14 mouse cellular contexts compared by ENCODE assay signal in genomic region chr13:48660221-48660734, GRCm38 (mm10). TPM values are rescaled to one million over a fixed set of nuclear protein-coding genes. Genes with fewer than 3 reads are reported as not detected.
A peak's percentile ranks its signal among the peaks of the same experiment; 100 is the strongest.
DNase-seq lines count a peak whose midpoint lies in the region; ATAC-seq and TF ChIP-seq lines count a peak whose summit lies in the region.
"Had no signal": no experiment of that assay in that cellular context is flagged by ENCODE, and none has a peak within 500 bp of the region (broad histone marks: within the 10 kb centered on the region; RNA-seq: fewer than 3 reads in every experiment).

No protein-coding gene starts in this region.

- no peak overlapping the region for H3K27ac ChIP-seq in heart, embryonic 14.5 days (replicated peaks in 1 of 2; ENCODE audit: control insufficient read depth in 1 of 2, insufficient read depth in 1 of 2, low read depth in 2 of 2, low read length in 2 of 2)
- no peak overlapping the region for H3K27ac ChIP-seq in midbrain, embryonic 10.5 days (replicated peaks)
- H3K27ac ChIP-seq in midbrain, embryonic 13.5 days = no peak overlapping the region
- peak overlapping the region; percentile 50; the same call in 1 of the 2 replicates for H3K27ac ChIP-seq in embryonic facial prominence, embryonic 14.5 days (replicated peaks; ENCODE audit: low read depth, low read length)
- no peak overlapping the region for H3K27ac ChIP-seq in limb, embryonic 14.5 days (replicated peaks; ENCODE audit: low read depth, low read length)
- H3K27ac ChIP-seq: left cerebral cortex, adult 2 months; neural tube, embryonic 12.5 days had no signal

- no peaks in the 10 kb centered on the region for H3K9me3 ChIP-seq in heart, embryonic 14.5 days (ENCODE audit: control insufficient read depth, low read length)
- H3K9me3 ChIP-seq in midbrain, embryonic 10.5 days (replicated peaks) = no peaks in the 10 kb centered on the region
- no peaks in the 10 kb centered on the region for H3K9me3 ChIP-seq in midbrain, embryonic 13.5 days
- no peaks in the 10 kb centered on the region for H3K9me3 ChIP-seq in embryonic facial prominence, embryonic 14.5 days (ENCODE audit: control insufficient read depth, low read length)
- no peaks in the 10 kb centered on the region for H3K9me3 ChIP-seq in limb, embryonic 14.5 days (ENCODE audit: control insufficient read depth, low read length)
- H3K9me3 ChIP-seq: neural tube, embryonic 12.5 days had no signal

- 5% methylated on average over 11 of the region's 11 CpGs for WGBS in heart, embryonic 14.5 days
- 3% methylated on average over 11 of the region's 11 CpGs for WGBS in midbrain, embryonic 10.5 days
- WGBS in midbrain, embryonic 13.5 days = 2% methylated on average over 11 of the region's 11 CpGs
- WGBS in embryonic facial prominence, embryonic 14.5 days = under 1% methylated on average over 11 of the region's 11 CpGs
- WGBS in limb, embryonic 14.5 days = 1% methylated on average over 11 of the region's 11 CpGs

- no peak overlapping the region for H3K9ac ChIP-seq in heart, embryonic 14.5 days (ENCODE audit: low read length)
- H3K9ac ChIP-seq in midbrain, embryonic 13.5 days (replicated peaks) = no peak overlapping the region
- no peak overlapping the region for H3K9ac ChIP-seq in embryonic facial prominence, embryonic 14.5 days (ENCODE audit: low read depth, low read length)
- no peak overlapping the region for H3K9ac ChIP-seq in limb, embryonic 14.5 days (ENCODE audit: low read depth, low read length, severe bottlenecking)
- H3K9ac ChIP-seq: neural tube, embryonic 12.5 days had no signal

- intact Hi-C loops in heart, postnatal 25 days (cut with DNase I) = no loop called here

- H3K4me2 ChIP-seq in heart, embryonic 14.5 days (ENCODE audit: low read length) = peak overlapping the region; percentile 55
- H3K4me2 ChIP-seq in midbrain, embryonic 13.5 days (replicated peaks) = no peak overlapping the region
- peak overlapping the region; percentile 73 for H3K4me2 ChIP-seq in embryonic facial prominence, embryonic 14.5 days (ENCODE audit: low read depth, low read length)
- H3K4me2 ChIP-seq in limb, embryonic 14.5 days (replicated peaks; ENCODE audit: low read depth, low read length, severe bottlenecking) = peak overlapping the region; percentile 35; the same call in 1 of the 2 replicates

- no peak for DNase-seq in heart, postnatal 25 days (ENCODE audit: low spot score)
- DNase-seq in midbrain, embryonic 10.5 days (ENCODE audit: low spot score) = peak; percentile 32
- no peak for DNase-seq in embryonic facial prominence, embryonic 14.5 days (ENCODE audit: low spot score)
- no peak for DNase-seq in limb, embryonic 14.5 days (ENCODE audit: low spot score)
- no peak for DNase-seq in ovary, postnatal 10 days (ENCODE audit: low spot score)
- DNase-seq in adrenal gland, postnatal 14 days = no peak
- DNase-seq: gastrocnemius, postnatal 36 days; kidney, adult 11 months; thymus, postnatal 4 days had no signal

- peaks cover 91% of the 10 kb centered on the region for H3K27me3 ChIP-seq in heart, embryonic 14.5 days (ENCODE audit: control insufficient read depth, insufficient read depth, low read length)
- H3K27me3 ChIP-seq in midbrain, embryonic 10.5 days (ENCODE audit: low read depth, poor library complexity, severe bottlenecking) = peaks cover 100% of the 10 kb centered on the region
- H3K27me3 ChIP-seq in midbrain, embryonic 13.5 days = peaks cover 98% of the 10 kb centered on the region
- H3K27me3 ChIP-seq in embryonic facial prominence, embryonic 14.5 days (replicated peaks; ENCODE audit: control insufficient read depth, insufficient read depth, low read length) = peaks cover 94% of the 10 kb centered on the region
- peaks cover 93% of the 10 kb centered on the region for H3K27me3 ChIP-seq in limb, embryonic 14.5 days (ENCODE audit: control insufficient read depth, insufficient read depth, low read length)

- H3K4me1 ChIP-seq in heart, embryonic 14.5 days (ENCODE audit: control insufficient read depth in 2 of 2, insufficient read depth in 2 of 2, low read length in 2 of 2) = peaks cover 3 to 32% of the 10 kb centered on the region in 2 experiments
- H3K4me1 ChIP-seq in midbrain, embryonic 10.5 days = peaks cover 38% of the 10 kb centered on the region
- peaks cover 28% of the 10 kb centered on the region for H3K4me1 ChIP-seq in midbrain, embryonic 13.5 days (replicated peaks)
- peaks cover 17% of the 10 kb centered on the region for H3K4me1 ChIP-seq in embryonic facial prominence, embryonic 14.5 days (ENCODE audit: control insufficient read depth, insufficient read depth, low read length)
- H3K4me1 ChIP-seq in limb, embryonic 14.5 days (ENCODE audit: control insufficient read depth, insufficient read depth, low read length) = peaks cover 25% of the 10 kb centered on the region

- TF ChIP-seq POLR2A in limb, embryonic 14.5 days (IDR thresholded peaks at IDR 0.05; ENCODE audit: borderline replicate concordance, extremely low read depth, insufficient read depth, insufficient read length) = no peak

- no peak for ATAC-seq in heart, embryonic 14.5 days (ENCODE audit: insufficient number of reproducible peaks, insufficient read depth, low FRiP score, low read depth)
- no peak for ATAC-seq in midbrain, embryonic 13.5 days
- no peak for ATAC-seq in embryonic facial prominence, embryonic 14.5 days (ENCODE audit: low read depth)
- ATAC-seq in limb, embryonic 14.5 days (ENCODE audit: low FRiP score, low read depth) = no peak

- no peaks in the 10 kb centered on the region for H3K36me3 ChIP-seq in heart, embryonic 14.5 days (ENCODE audit: control insufficient read depth, insufficient read depth, low read length)
- H3K36me3 ChIP-seq in midbrain, embryonic 10.5 days = no peaks in the 10 kb centered on the region
- no peaks in the 10 kb centered on the region for H3K36me3 ChIP-seq in midbrain, embryonic 13.5 days
- H3K36me3 ChIP-seq in embryonic facial prominence, embryonic 14.5 days (ENCODE audit: control insufficient read depth, insufficient read depth, low read length) = no peaks in the 10 kb centered on the region
- no peaks in the 10 kb centered on the region for H3K36me3 ChIP-seq in limb, embryonic 14.5 days (ENCODE audit: control insufficient read depth, insufficient read depth, low read length)
- H3K36me3 ChIP-seq: neural tube, embryonic 12.5 days had no signal

- peak overlapping the region in 1 of 2 experiments; percentile 31; a peak in 2 of 4 replicates for H3K4me3 ChIP-seq in heart, embryonic 14.5 days (ENCODE audit: control insufficient read depth in 1 of 2, insufficient read depth in 1 of 2, low read depth in 1 of 2, low read length in 2 of 2)
- peak overlapping the region; percentile 39 for H3K4me3 ChIP-seq in midbrain, embryonic 10.5 days
- no peak overlapping the region for H3K4me3 ChIP-seq in midbrain, embryonic 13.5 days (replicated peaks)
- peak overlapping the region; percentile 29 for H3K4me3 ChIP-seq in embryonic facial prominence, embryonic 14.5 days (ENCODE audit: low read depth, low read length)
- 0 out of 2 replicates have a peak overlapping the region, but pooled peaks have one; percentile 20 for H3K4me3 ChIP-seq in limb, embryonic 14.5 days (replicated peaks; ENCODE audit: low read length)
- H3K4me3 ChIP-seq: left cerebral cortex, adult 2 months; neural tube, embryonic 12.5 days had no signal

RNA-seq across cellular contexts. Expression of gene Barx1, which starts 2.5 kb away (rescaled TPM):
- polyA plus RNA-seq in heart, embryonic 14.5 days (2014; fragmentation: Nextera tagmentation; extraction: Ambion mirVana) = 0.57 TPM in 1 of 2 replicates, not detected in the other
- total RNA-seq in heart, postnatal 25 days (2021) = not detected
- polyA plus RNA-seq in midbrain, embryonic 10.5 days (2016; fragmentation: Nextera tagmentation; extraction: Ambion mirVana) = 0.21 and 0.84 TPM in 2 replicates
- 0.15 TPM in 1 of 2 replicates, not detected in the other for polyA plus RNA-seq in midbrain, embryonic 13.5 days (2015; fragmentation: Nextera tagmentation; extraction: Ambion mirVana)
- 30.9 and 34.4 TPM in 2 replicates for polyA plus RNA-seq in embryonic facial prominence, embryonic 14.5 days (2014; fragmentation: Nextera tagmentation; extraction: Ambion mirVana)
- polyA plus RNA-seq in limb, embryonic 14.5 days (2012; rRNA removed) = 10.0 and 11.3 TPM in 2 replicates
- 5.4 and 8.7 TPM in 2 replicates for polyA plus RNA-seq in limb, embryonic 14.5 days (2014; fragmentation: Nextera tagmentation; extraction: Ambion mirVana)
- total RNA-seq in adrenal gland, postnatal 14 days (2021) = not detected in 2 replicates
- total RNA-seq: adrenal gland, adult 18-20 months; gastrocnemius, postnatal 36 days; left cerebral cortex, adult 2 months had no signal
- polyA plus RNA-seq: neural tube, embryonic 12.5 days had no signal

RNA-seq across cellular contexts. Expression of gene Ptpdc1, which starts 34.8 kb away (rescaled TPM):
- 7.1 and 8.6 TPM in 2 replicates for polyA plus RNA-seq in heart, embryonic 14.5 days (2014; fragmentation: Nextera tagmentation; extraction: Ambion mirVana)
- 1 to 10 TPM; 4.6 to 6.0 TPM for total RNA-seq in heart, postnatal 25 days (2021)
- polyA plus RNA-seq in midbrain, embryonic 10.5 days (2016; fragmentation: Nextera tagmentation; extraction: Ambion mirVana) = 11.0 and 13.8 TPM in 2 replicates
- 16.1 and 16.5 TPM in 2 replicates for polyA plus RNA-seq in midbrain, embryonic 13.5 days (2015; fragmentation: Nextera tagmentation; extraction: Ambion mirVana)
- 15.6 and 19.4 TPM in 2 replicates for polyA plus RNA-seq in embryonic facial prominence, embryonic 14.5 days (2014; fragmentation: Nextera tagmentation; extraction: Ambion mirVana)
- 16.3 and 16.7 TPM in 2 replicates for polyA plus RNA-seq in limb, embryonic 14.5 days (2012; rRNA removed)
- 20.2 and 21.3 TPM in 2 replicates for polyA plus RNA-seq in limb, embryonic 14.5 days (2014; fragmentation: Nextera tagmentation; extraction: Ambion mirVana)
- total RNA-seq in adrenal gland, postnatal 14 days (2021) = 7.2 and 7.8 TPM in 2 replicates
